Mouse (Mus musculus) embryonic facial prominence, embryonic 11.5 days (tissue): ENCODE results near the gene Ankrd2. TPM values are rescaled to one million over a fixed set of nuclear protein-coding genes. Genes with fewer than 3 reads are reported as not detected.
"Not testable (repeated sequence)": the region's sequence is repeated elsewhere in the genome, so short reads cannot be mapped to it uniquely, and the experiment has no call there.

Experiments
- ATAC-seq: fragments of 200-750 bp; cut with Nextera tagmentation; replicated peaks from 2 replicates; pipeline ENCODE4 v1.8.0; 2017; ENCODE audit warnings: low read depth; ENCODE audit not compliant: insufficient number of reproducible peaks, low FRiP score, low TSS enrichment
- DNase-seq: peaks from one replicate; pipeline ENCODE4 v3.0.0-alpha.2; 2015; ENCODE audit warnings: low spot score
- H3K27ac ChIP-seq: fragments of 300-500 bp; sonication (generic); replicated peaks from 2 replicates; pipeline ENCODE4 v1.5.1; 2014; ENCODE audit warnings: mild to moderate bottlenecking, low read depth, low read length, control low read depth
- H3K27me3 ChIP-seq: fragments of 300-500 bp; sonication (generic); 2 replicates; pipeline ENCODE4 v1.6.1; 2014; ENCODE audit warnings: mild to moderate bottlenecking, low read length, moderate library complexity, mixed read lengths; ENCODE audit not compliant: control insufficient read depth, insufficient read depth
- H3K36me3 ChIP-seq: fragments of 300-500 bp; sonication (generic); replicated peaks from 2 replicates; pipeline ENCODE4 v1.6.1; 2014; ENCODE audit warnings: low read depth, mild to moderate bottlenecking, low read length, moderate library complexity, mixed read lengths; ENCODE audit not compliant: control insufficient read depth, insufficient read depth
- H3K4me1 ChIP-seq: fragments of 300-500 bp; sonication (generic); 2 replicates; pipeline ENCODE4 v1.6.1; 2014; ENCODE audit warnings: low read length, mixed read lengths; ENCODE audit not compliant: control insufficient read depth, insufficient read depth
- H3K4me2 ChIP-seq: fragments of 300-500 bp; sonication (generic); 2 replicates; pipeline ENCODE4 v1.6.1; 2014; ENCODE audit warnings: low read depth, mild to moderate bottlenecking, control low read depth, low read length, moderate library complexity
- H3K4me3 ChIP-seq: fragments of 300-500 bp; sonication (generic); 2 replicates; pipeline ENCODE4 v1.5.1; 2014; ENCODE audit warnings: low read depth, low read length, control low read depth
- H3K9ac ChIP-seq: fragments of 300-500 bp; sonication (generic); replicated peaks from 2 replicates; pipeline ENCODE4 v1.6.1; 2014; ENCODE audit warnings: mild to moderate bottlenecking, control low read depth, low read length
- H3K9me3 ChIP-seq: fragments of 300-500 bp; sonication (generic); replicated peaks from 2 replicates; pipeline ENCODE4 v1.6.1; 2016; ENCODE audit warnings: mild to moderate bottlenecking, low read length, inconsistent platforms, mixed read lengths; ENCODE audit not compliant: control insufficient read depth
- WGBS: fragments of 180-500 bp; shearing (Covaris S2); extraction: QIAGEN DNeasy Blood & Tissue Kit; methylation state at CpG from one replicate; pipeline ENCODE4 v1.1.7; 2014; 5-methylcytosine and 5-hydroxymethylcytosine counted together
- polyA plus RNA-seq: library from polyadenylated mRNA; unstranded; fragments of >200 nt; fragmentation: Nextera tagmentation; extraction: Ambion mirVana; gene quantifications from 2 replicates; pipeline ENCODE4 v1.2.1, GENCODE M21; 2014

The Ankrd2 gene
- polyA plus RNA-seq, 1 experiment from 2014 or later = not detected

- Histone ChIP-seq H3K9ac (no peak overlapping the region), H3K9me3 (no peaks in the 10 kb centered on the region), H3K27me3 (no peaks in the 10 kb centered on the region), H3K27ac (no peak overlapping the region), H3K36me3 (no peaks in the 10 kb centered on the region), H3K4me2 (no peak overlapping the region), H3K4me3 (no peak overlapping the region), H3K4me1 (no peaks in the 10 kb centered on the region)
- no peak for DNase-seq
- ATAC-seq = no peak
- 93% methylated on average over 8 of the region's 8 CpGs for WGBS
Measured at GRCm38 (mm10) chr19:42078566-42078965, 42.8 kb downstream of the Ankrd2 start.

- ATAC-seq = no peak
- 93% methylated on average over 12 of the region's 12 CpGs for WGBS
- DNase-seq = no peak
- no peak overlapping the region for H3K9ac ChIP-seq
- H3K4me3 ChIP-seq = no peak overlapping the region
- no peaks in the 10 kb centered on the region for H3K27me3 ChIP-seq
- no peaks in the 10 kb centered on the region for H3K9me3 ChIP-seq
- H3K4me1 ChIP-seq = no peaks in the 10 kb centered on the region
- H3K27ac ChIP-seq = no peak overlapping the region
- H3K36me3 ChIP-seq = no peaks in the 10 kb centered on the region
- H3K4me2 ChIP-seq = no peak overlapping the region
Measured at GRCm38 (mm10) chr19:42079006-42079405, 43.2 kb downstream of the Ankrd2 start.

- H3K36me3 ChIP-seq = no peaks in the 10 kb centered on the region
- no peaks in the 10 kb centered on the region for H3K27me3 ChIP-seq
- WGBS = 76% methylated on average over 5 of the region's 5 CpGs
- no peaks in the 10 kb centered on the region for H3K4me1 ChIP-seq
- no peaks in the 10 kb centered on the region for H3K9me3 ChIP-seq
- ATAC-seq = no peak
- no peak overlapping the region for H3K4me2 ChIP-seq
- H3K9ac ChIP-seq = no peak overlapping the region
- no peak for DNase-seq
- H3K27ac ChIP-seq = no peak overlapping the region
- H3K4me3 ChIP-seq = no peak overlapping the region
Measured at GRCm38 (mm10) chr19:42079950-42080349, 44.1 kb downstream of the Ankrd2 start.

GRCm38 (mm10) chr19:42080469-42080868 lies 44.7 kb downstream of the Ankrd2 start:
- ATAC-seq = no peak
- 84% methylated on average over 11 of the region's 11 CpGs for WGBS
- Histone ChIP-seq H3K4me1 (no peaks in the 10 kb centered on the region), H3K27ac (no peak overlapping the region), H3K4me3 (no peak overlapping the region), H3K9me3 (no peaks in the 10 kb centered on the region), H3K9ac (no peak overlapping the region), H3K4me2 (no peak overlapping the region), H3K36me3 (no peaks in the 10 kb centered on the region), H3K27me3 (no peaks in the 10 kb centered on the region)
- no peak for DNase-seq

GRCm38 (mm10) chr19:42081613-42082012 lies 45.8 kb downstream of the Ankrd2 start:
- not testable (repeated sequence) for H3K9me3 ChIP-seq
- WGBS = 95% methylated on average over 5 of the region's 5 CpGs

GRCm38 (mm10) chr19:42085690-42086089 lies 49.9 kb downstream of the Ankrd2 start:
- no peaks in the 10 kb centered on the region for H3K36me3 ChIP-seq
- H3K4me3 ChIP-seq = peak overlapping the region; percentile 60
- no peak overlapping the region for H3K27ac ChIP-seq
- peak overlapping the region; percentile 51 for H3K9ac ChIP-seq
- no peaks in the 10 kb centered on the region for H3K27me3 ChIP-seq
- peak overlapping the region; percentile 72 for H3K4me2 ChIP-seq
- H3K9me3 ChIP-seq = no peaks in the 10 kb centered on the region
- no peaks in the 10 kb centered on the region for H3K4me1 ChIP-seq
- ATAC-seq (no peak), DNase-seq (peak; percentile 4)
- WGBS = 10% methylated on average over 10 of the region's 10 CpGs

More at GRCm38 (mm10) chr19:42081613-42082012, 45.8 kb downstream of the Ankrd2 start:
- not testable (repeated sequence) for DNase-seq, H3K4me3 ChIP-seq, H3K4me1 ChIP-seq, H3K27me3 ChIP-seq, H3K27ac ChIP-seq, H3K4me2 ChIP-seq, H3K9ac ChIP-seq, H3K36me3 ChIP-seq, ATAC-seq

- ATAC-seq (peak; percentile 88), DNase-seq (peak; percentile 95)
- Histone ChIP-seq H3K9me3 (no peaks in the 10 kb centered on the region), H3K36me3 (no peaks in the 10 kb centered on the region), H3K4me2 (peak within 1 kb of the TSS; percentile 72), H3K9ac (peak within 1 kb of the TSS; percentile 51), H3K4me1 (peaks cover under 1% of the 10 kb centered on the region; the same call in 1 of the 2 replicates), H3K4me3 (peak within 1 kb of the TSS; percentile 60), H3K27ac (no peak within 1 kb of the TSS), H3K27me3 (no peaks in the 10 kb centered on the region)
- WGBS = under 1% methylated on average over 21 of the region's 21 CpGs
Measured at GRCm38 (mm10) chr19:42086166-42086565, 50.4 kb downstream of the Ankrd2 start, which contains the start of gene Morn4. TSS of gene Morn4 (minus strand) at chr19:42086357.

GRCm38 (mm10) chr19:42089103-42089747 lies 53.4 kb downstream of the Ankrd2 start:
- peaks cover 4% of the 10 kb centered on the region; the same call in 1 of the 2 replicates for H3K4me1 ChIP-seq
- WGBS = 25% methylated on average over 14 of the region's 14 CpGs
- no peak overlapping the region for H3K9ac ChIP-seq
- H3K9me3 ChIP-seq = no peaks in the 10 kb centered on the region
- no peaks in the 10 kb centered on the region for H3K27me3 ChIP-seq
- ATAC-seq (no peak), DNase-seq (peak; percentile 64)
- H3K27ac ChIP-seq = peak overlapping the region; percentile 3; the same call in 1 of the 2 replicates
- H3K36me3 ChIP-seq = no peaks in the 10 kb centered on the region
- H3K4me3 ChIP-seq = peak overlapping the region; percentile 2
- peak overlapping the region; percentile 0; the same call in 1 of the 2 replicates for H3K4me2 ChIP-seq
